Mouse (Mus musculus) kidney, postnatal 14 days (tissue): ENCODE measurements around the gene Gm11060.

ENCODE experiments used
- DNase-seq: peaks from one replicate; pipeline ENCODE4 v3.0.0; 2022; ENCODE audit warnings: mixed read lengths

Gm11060 gene

DNA sequence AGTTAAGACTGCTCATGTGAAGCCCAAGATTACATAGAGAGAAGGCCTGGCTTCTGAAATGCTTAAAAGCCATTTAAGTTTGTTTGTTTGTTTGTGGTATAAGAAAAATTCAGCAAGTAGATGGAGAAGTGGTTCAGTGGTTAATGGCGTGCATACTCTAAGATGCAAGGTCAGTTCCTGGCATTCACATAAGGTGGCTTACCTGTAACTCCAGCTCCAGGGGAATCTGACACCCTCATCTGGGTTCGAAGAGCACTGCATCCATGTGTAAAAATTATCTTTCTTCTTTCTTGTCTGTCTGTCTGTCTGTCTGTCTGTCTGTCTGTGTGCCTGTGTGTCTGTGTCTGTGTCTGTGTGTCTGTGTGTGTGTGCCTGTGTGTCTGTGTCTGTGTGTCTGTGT is at the start of gene Gm11060:
Gm11060 (plus strand) TSS at position 301 of the 400 bp plus-strand sequence.
- DNase-seq: no peak

- DNase-seq: peak; percentile 43
Measured at GRCm38 (mm10) chr2:105043152-105043551, 48.7 kb upstream of the Gm11060 start.

DNA sequence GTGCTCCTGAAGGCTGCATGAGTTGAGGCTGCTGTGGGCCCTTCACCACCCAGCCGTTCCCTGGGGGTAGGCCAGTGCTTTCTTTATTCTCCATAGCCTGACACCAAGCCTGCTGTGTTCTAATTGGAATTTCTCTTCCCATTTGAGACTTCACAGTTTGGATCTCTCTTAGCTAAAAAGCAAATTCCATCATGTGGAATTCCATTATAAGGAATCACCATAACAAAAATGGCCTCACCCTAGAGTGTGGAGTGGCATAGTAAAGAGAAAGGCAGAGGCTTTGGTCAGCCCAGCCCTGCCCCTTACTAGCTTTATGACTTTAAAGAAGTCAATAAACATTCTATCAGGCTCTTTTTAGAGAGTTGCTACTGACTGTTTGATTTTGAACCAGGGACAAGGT is 43.5 kb upstream of the Gm11060 start:
- no peak for DNase-seq

GRCm38 (mm10) chr2:105055529-105055928 is 36.3 kb upstream of the Gm11060 start:
- no peak for DNase-seq

DNA sequence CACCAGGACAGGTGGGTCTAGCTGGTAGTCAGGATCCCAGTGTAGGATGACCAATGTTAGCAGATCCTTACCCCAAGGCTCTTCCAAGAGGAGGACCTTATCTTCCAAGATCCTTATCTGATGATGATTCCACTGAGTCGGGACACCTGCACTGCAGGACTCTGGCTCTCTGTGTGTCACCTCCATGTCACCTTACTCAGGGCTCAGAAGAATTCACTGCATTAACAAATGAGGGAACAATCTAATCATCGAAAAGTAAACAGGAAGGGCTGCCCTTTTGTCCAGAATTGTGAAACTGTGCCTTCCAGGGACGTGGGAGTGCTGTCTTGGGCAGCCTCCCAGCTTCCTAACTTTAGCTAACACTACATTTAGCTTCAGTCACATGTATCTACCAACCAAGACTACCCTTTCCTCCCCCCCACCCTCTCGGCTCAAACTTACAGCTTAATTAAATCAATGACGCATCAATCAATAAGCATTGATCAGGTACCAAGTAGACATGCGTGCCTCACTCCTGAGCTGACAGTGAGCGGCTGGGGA is 33.2 kb upstream of the Gm11060 start:
- DNase-seq: no peak

GRCm38 (mm10) chr2:105062741-105063372 is 29.0 kb upstream of the Gm11060 start:
- no peak for DNase-seq

GRCm38 (mm10) chr2:105072496-105072895 is 19.3 kb upstream of the Gm11060 start:
- DNase-seq: no peak

DNA sequence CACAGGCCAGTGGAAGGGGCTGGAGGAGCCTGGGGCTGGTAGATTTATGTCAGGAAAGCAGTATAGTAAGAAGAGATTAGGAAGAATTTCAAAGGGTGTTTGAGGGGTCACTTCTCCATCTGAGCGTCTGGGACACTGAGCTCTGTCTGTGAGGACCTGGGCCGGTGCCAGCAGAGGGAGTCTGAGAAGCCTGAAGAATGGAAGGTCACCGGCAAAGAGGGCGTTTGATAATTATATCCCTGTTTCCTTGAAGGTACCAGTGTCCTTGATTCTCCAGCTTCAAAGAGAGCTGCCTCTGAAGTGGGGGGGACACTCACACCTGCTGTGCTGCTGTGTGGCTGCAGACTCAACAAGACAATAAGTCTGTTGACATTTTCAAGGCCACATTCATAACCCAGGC is 17.6 kb upstream of the Gm11060 start:
- peak; percentile 29 for DNase-seq

DNA sequence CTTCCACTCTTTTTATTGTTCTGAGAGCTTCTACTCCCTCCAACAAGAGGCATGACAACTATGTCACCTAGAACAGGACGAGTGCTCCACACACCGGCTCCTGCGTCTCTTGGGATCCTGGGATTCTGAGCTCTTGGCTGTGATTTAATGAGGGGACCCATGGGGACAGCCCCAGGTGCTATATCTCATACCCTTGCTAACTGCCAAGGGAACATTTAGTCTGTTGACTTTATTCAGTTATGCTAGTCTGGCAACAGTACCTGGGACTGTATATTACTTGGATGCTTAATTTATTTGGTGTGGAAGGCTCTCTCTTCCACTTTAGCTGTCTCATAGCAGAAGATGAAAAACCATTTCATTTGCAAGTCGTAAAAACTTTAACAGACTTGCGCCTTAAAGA is 16.0 kb upstream of the Gm11060 start:
- no peak for DNase-seq

- DNase-seq: no peak
Measured at GRCm38 (mm10) chr2:105077151-105077550, 14.7 kb upstream of the Gm11060 start.

GRCm38 (mm10) chr2:105082256-105082790 is 9.5 kb upstream of the Gm11060 start:
- DNase-seq: no peak

- peak; percentile 18 for DNase-seq
Measured at GRCm38 (mm10) chr2:105084035-105084434, 7.8 kb upstream of the Gm11060 start.

- DNase-seq: no peak
Measured at GRCm38 (mm10) chr2:105086081-105086480, 5.7 kb upstream of the Gm11060 start.

DNA sequence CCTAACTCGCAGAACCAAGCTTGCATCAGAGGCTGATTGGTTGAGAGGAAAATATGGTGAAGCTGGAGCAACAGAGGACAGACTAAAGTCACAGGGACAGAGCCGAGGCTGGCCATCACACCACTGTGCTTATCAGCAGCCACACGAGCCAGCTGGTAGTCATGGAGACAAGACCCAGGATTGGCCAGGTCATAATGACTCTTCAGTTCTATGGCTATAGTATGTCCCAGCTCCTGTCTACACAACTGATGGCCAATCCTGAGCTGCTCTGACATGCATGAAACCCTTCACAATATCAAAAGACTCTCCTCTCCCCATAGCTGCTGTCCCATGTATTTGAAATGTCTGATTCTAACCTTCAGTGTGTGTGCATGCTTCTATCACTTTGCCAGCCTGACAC is 3.8 kb upstream of the Gm11060 start:
- no peak for DNase-seq

DNA sequence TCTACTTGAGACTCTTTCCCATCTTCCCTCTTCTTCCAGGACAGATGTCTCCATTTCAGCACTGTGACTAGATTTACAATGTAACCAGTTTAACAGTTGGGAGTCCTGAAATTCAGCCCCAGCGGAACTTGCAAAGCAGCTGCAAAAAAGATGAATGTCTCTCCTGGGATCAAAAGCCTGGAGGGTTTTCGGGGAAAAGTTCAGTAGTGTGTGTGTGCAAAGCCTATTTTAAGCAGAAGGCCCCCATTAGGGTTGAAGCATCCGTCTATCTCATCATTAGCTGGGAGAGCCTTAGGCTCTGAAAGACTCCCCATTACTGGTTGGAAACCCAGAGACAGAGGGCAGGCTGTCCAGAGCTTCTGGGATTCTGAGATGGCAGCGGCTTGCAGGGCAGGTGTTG is 2.7 kb upstream of the Gm11060 start:
- DNase-seq: peak; percentile 24

DNA sequence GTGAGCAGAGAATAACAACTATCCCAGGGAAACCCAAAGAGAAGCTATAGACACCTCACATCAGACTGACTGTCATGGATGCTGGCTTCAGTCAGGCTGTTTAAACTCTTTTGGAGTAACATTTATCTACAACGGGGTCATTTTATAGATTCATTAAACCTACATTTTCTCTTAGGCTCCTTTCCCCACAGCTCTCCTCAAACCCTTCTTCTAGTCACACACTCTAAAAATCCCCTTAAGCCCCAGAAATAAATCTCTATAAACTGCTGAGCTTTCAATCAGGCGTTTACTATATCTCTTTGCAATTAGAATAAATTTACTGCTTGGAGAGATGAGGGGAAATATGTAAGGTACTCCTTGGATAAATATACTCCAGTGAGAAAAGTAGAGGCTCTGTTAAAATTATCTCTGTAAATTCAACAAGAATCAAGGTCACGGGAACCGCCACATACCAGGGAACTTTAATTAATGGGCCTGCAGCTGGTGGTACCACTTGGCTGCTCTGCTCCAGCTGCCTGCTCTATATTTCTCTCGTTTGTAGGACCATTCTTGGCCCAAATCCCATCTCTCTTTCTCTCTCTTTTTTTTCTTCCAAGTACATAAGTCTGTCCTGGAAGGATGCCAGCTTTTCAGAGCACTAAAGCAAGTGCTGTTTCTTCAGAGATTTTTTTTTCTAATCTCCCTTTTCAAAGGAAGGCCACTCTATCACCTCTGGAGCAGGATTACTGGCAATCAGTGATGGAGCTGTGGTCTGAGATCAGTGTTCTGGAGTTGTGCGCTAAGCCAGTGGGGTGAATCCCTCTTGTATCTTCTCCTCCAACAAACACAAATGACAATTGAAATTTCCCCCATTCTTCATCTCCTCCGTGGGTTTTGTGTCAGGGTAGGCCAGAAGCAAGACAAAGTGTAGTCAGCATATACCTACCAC is 2.0 kb upstream of the Gm11060 start:
- peak; percentile 23 for DNase-seq

DNA sequence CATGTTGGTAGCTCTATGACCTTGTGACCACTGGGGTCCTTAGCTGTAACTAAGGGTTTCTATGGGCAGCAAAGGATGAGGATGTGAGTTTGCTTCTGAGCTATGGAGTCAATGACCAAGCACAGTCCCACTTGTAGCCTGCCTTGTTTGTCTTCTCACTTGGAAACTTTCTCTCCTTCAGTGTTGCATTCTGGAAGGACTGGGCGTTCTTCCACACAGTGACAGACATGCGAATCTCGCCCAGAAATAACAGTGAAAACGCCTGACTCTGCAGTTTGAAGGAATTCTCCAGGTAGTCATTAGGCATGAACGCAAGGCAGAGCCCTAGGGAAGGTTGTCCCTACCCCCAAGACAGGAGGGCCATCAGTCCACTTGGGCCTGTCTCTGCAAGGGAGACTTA is 827 bp upstream of the Gm11060 start:
- DNase-seq: peak; percentile 17

- no peak for DNase-seq
Measured at GRCm38 (mm10) chr2:105097294-105097953, 5.6 kb downstream of the Gm11060 start.

DNA sequence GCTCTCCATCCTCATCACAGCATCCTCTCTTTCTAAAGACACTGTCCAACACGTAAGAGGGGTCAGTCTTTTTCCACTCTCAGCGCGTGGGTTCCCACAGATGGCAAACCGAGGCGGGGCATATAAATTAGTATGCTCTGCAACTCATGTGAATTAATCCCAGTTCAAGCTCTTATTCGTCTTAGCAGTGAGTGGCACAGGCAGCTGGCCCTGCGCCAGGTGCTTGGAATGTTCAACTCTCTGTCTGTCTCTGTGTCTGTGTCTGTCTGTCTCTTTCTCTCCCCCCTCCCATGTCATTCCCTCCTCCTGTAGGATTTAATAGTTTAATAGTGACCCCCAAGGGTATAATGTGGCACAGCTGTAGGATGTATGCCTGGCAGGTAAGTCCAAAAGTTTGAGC is 7.6 kb downstream of the Gm11060 start:
- no peak for DNase-seq

DNA sequence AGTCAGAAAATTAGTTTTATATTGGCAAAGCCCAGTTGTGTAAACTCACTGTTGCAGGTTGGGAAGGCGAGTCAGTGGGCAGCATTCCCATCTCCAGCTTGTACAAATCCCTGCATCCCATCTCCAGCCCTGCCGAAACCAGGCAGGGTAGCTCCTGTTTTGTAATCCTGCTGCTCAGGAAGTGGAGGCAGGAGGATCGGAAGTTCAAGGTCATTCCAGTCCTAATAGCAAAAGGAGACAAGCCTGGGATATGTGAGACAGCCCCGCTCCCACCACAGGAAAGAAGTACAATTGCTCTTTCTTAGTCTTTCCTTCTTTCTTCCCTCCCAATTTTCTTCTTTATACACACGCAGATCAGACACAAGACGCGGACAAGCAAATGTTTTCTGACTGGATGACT is 8.7 kb downstream of the Gm11060 start:
- no peak for DNase-seq

DNA sequence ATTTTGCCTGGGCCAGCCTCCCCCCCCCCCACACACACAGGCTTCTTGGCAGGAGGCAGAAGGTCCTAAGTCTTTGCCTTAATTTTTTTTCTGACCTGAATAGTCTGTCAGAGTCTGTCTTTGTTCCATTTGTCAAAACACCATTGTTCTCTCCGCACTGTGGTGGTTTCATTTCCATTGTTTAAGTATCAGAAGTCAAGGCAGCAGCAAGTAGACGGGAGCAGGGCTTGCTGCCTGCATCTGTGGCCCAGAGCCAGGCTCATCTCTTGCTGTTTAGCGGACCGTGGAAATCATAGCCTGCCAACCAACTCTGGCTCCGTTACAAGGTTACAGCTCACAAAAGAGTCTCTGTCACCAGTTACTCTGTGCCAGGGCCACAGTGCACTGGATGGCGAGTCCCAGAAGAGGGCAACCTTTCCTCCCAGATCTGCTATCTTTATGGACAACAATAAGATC is 16.9 kb downstream of the Gm11060 start:
- peak; percentile 87 for DNase-seq

DNA sequence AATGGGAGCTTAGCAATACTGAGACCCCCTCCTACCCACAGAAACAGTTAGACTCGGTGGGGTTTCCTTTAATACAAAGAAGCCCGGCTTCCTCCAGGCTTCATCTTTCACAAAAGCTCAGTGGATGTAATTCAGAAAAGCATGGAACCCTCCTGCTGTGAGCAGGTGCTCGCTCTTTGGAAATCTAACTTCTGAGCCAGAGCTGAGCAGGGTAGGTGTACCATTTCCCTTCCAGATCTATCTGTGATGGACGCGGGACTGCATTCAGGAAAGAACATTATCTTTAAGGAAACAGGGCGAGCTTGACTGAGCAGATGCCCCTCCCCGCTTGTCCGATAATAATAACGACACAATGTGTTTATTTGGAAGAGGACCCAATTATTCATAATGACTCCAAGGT is 22.3 kb downstream of the Gm11060 start:
- no peak for DNase-seq

DNA sequence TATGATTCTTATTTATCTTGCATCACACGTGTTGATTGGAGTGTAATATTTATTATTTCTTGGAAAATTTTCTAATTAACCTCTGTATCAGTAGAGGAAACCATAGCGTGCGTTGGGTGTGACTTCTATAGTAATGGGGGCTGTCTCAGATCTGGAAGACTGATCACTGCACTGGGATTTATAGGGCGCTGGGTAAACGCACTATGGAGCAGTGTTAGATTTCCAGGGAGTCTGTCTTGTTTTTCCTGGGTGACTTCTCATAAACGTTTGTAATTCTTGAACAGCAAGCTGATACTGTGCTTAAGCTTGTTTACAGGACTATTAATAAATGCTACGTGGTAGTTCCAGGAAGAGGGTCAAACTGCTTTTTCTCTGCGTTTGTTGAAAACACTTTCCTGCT is 25.9 kb downstream of the Gm11060 start:
- DNase-seq: no peak
